Mouse (Mus musculus): ENCODE measurements around the gene Mtss1l.

DNA sequence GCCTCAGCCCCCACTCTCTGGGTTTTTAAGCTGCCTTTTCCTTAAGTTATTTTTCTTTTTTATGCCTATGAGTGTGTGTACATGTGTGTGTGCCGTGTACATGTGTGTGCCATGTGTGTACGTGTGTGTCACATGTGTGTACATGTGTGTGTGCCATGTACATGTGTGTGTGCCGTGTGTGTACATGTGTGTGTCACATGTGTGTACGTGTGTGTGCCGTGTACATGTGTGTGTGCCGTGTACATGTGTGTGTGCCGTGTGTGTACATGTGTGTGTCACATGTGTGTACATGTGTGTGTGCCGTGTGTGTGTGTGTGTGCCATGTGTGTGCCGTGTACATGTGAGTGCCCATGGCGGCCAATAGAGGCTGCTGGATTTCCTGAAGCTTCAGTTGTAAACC is 23.9 kb downstream of the Mtss1l start:
- TF ChIP-seq CTCF (IDR thresholded peaks at IDR 0.05; ENCODE audit: low read depth) (no peak), EP300 (optimal IDR thresholded peaks at IDR 0.05) (no peak)

Measured in stomach, postnatal 0 days (tissue).